Mouse (Mus musculus) liver, embryonic 16.5 days (tissue): Measurements from ENCODE around the gene Guca1b. TPM values are rescaled to one million over a fixed set of nuclear protein-coding genes. Genes with fewer than 3 reads are reported as not detected.
A peak's percentile ranks its signal among the peaks of the same experiment; 100 is the strongest.

Experiments used
- ATAC-seq: fragments of 200-750 bp; cut with Nextera tagmentation; 2 replicates; pipeline ENCODE4 v1.8.0; 2017; ENCODE audit warnings: low read depth, mild to moderate bottlenecking, moderate number of reproducible peaks, moderate library complexity
- H3K27ac ChIP-seq: fragments of 300-500 bp; sonication (generic); 2 replicates; pipeline ENCODE4 v1.5.1; 2014; ENCODE audit warnings: mild to moderate bottlenecking, low read length
- H3K27me3 ChIP-seq: fragments of 300-500 bp; sonication (generic); 2 replicates; pipeline ENCODE4 v1.6.1; 2014; ENCODE audit warnings: low read depth, low read length, mixed read lengths; ENCODE audit not compliant: control insufficient read depth, insufficient read depth
- H3K36me3 ChIP-seq: fragments of 300-500 bp; sonication (generic); 2 replicates; pipeline ENCODE4 v1.6.1; 2014; ENCODE audit warnings: mild to moderate bottlenecking; ENCODE audit not compliant: control insufficient read depth, insufficient read depth
- H3K4me1 ChIP-seq: fragments of 300-500 bp; sonication (generic); 2 replicates; pipeline ENCODE4 v1.6.1; 2014; ENCODE audit warnings: low read depth, low read length, mixed read lengths; ENCODE audit not compliant: control insufficient read depth
- H3K4me2 ChIP-seq: fragments of 300-500 bp; sonication (generic); 2 replicates; pipeline ENCODE4 v1.6.1; 2014; ENCODE audit warnings: low read depth, low read length, mixed read lengths
- H3K4me3 ChIP-seq: fragments of 300-500 bp; sonication (generic); 2 replicates; pipeline ENCODE4 v1.5.1; 2014; ENCODE audit warnings: low read depth, mild to moderate bottlenecking, low read length
- H3K9ac ChIP-seq: fragments of 300-500 bp; sonication (generic); 2 replicates; pipeline ENCODE4 v1.6.1; 2014; ENCODE audit warnings: low read depth, low read length
- H3K9me3 ChIP-seq: fragments of 300-500 bp; sonication (generic); replicated peaks from 2 replicates; pipeline ENCODE4 v1.6.1; 2016; ENCODE audit warnings: low read length; ENCODE audit not compliant: control insufficient read depth
- WGBS: fragments of 180-500 bp; shearing (Covaris S2); extraction: QIAGEN DNeasy Blood & Tissue Kit; methylation state at CpG from one replicate; pipeline ENCODE4 v1.1.7; 2014; ENCODE audit not compliant: insufficient replicate concordance; 5-methylcytosine and 5-hydroxymethylcytosine counted together
- polyA plus RNA-seq: library from polyadenylated mRNA; unstranded; fragments of >200 nt; fragmentation: Nextera tagmentation; extraction: Ambion mirVana; gene quantifications from 2 replicates; pipeline ENCODE4 v1.2.1, GENCODE M21; 2015

Guca1b gene
- polyA plus RNA-seq = 0.14 and 0.39 TPM in 2 replicates

GRCm38 (mm10) chr17:47385145-47385544 is at the start of gene Guca1b:
TSS of gene Guca1b (plus strand) at chr17:47385393.
- no peak for ATAC-seq
- no peaks in the 10 kb centered on the region; the same call in 1 of the 2 replicates for H3K9me3 ChIP-seq
- no peak within 1 kb of the TSS for H3K9ac ChIP-seq
- 42% methylated on average over 10 of the region's 10 CpGs for WGBS
- no peak within 1 kb of the TSS for H3K4me3 ChIP-seq
- no peaks in the 10 kb centered on the region for H3K36me3 ChIP-seq
- H3K4me1 ChIP-seq = no peaks in the 10 kb centered on the region
- no peaks in the 10 kb centered on the region for H3K27me3 ChIP-seq
- no peak within 1 kb of the TSS for H3K4me2 ChIP-seq
- no peak within 1 kb of the TSS for H3K27ac ChIP-seq

DNA sequence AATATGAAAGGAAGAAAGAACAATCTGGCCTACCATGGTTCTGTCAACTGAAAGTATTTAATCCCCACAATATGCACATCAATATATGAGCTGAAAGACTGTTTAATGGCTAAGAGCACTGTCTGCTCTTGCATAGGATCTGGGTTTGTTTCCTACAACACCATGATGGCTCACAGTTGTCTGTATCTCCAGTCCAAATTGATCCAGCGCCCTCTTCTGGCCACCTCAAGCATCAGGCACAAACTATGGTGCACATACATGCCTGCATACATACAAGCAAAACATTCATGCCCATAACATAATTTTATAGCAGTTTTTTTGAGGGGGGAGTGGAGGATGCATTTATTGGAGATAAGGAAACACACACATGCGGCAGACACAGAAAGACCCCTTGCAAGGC is 42.1 kb upstream of the Guca1b start:
- no peak overlapping the region for H3K9ac ChIP-seq
- H3K4me3 ChIP-seq = no peak overlapping the region
- no peaks in the 10 kb centered on the region for H3K36me3 ChIP-seq
- H3K27ac ChIP-seq = no peak overlapping the region
- H3K4me2 ChIP-seq = no peak overlapping the region
- H3K4me1 ChIP-seq = no peaks in the 10 kb centered on the region
- H3K9me3 ChIP-seq = no peaks in the 10 kb centered on the region
- WGBS = 62% methylated on average over 2 of the region's 2 CpGs
- no peaks in the 10 kb centered on the region for H3K27me3 ChIP-seq
- no peak for ATAC-seq

DNA sequence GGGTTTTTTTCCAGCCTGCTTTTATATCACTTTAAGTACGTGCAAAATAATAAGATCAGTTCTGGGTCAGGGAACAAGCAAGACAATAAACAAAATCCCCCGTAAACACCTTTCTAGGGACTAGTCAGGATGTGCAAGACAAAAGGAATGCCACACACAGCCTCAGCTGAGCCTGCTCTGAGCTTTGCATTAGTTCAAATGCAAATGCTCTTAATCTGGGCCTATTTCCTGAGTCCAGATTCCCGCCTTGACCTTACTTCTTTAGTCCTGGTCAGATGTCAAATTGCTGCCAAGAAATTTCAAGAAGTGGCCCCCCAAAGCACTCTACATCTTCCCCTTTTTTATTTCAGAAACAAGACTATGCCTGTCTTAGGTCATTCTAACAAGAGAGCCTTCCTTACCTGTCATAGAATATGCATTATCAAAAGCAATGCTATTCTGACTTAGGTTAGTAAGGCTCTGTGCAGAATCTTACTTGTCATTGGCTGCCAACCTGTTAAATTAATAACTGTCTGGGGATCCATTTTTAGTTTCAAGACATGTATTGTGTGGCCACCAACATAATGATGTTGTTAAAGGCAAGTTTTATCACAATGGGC is 35.4 kb upstream of the Guca1b start:
- Histone ChIP-seq H3K36me3 (0 out of 2 replicates have a peak, but pooled peaks cover 4% of the 10 kb centered on the region), H3K27ac (no peak overlapping the region), H3K9ac (no peak overlapping the region), H3K9me3 (no peaks in the 10 kb centered on the region), H3K4me1 (no peaks in the 10 kb centered on the region), H3K4me2 (no peak overlapping the region), H3K4me3 (no peak overlapping the region), H3K27me3 (no peaks in the 10 kb centered on the region)
- no peak for ATAC-seq
- WGBS = 70% methylated on average over 3 of the region's 3 CpGs

DNA sequence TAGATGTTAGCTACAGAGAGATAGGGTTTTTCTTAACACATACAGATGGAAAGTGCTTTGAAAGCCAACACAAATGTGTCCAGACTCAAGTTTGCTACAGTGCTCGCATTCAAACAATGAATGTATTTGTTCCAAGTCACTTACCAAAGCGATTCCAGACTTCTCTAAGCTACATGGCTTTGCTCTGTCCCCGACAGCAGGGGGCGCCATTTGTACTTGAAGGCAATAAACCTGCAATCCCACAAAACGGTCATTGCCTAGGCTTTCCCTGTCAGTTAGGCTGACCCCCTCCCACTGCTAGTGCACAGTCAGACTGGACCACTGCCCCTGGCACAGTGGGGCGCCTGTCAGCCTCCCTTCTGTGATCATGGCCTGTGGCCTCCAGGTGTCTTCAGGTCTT is 25.2 kb upstream of the Guca1b start:
- no peaks in the 10 kb centered on the region for H3K36me3 ChIP-seq
- 30% methylated on average over 6 of the region's 6 CpGs for WGBS
- no peak overlapping the region for H3K4me2 ChIP-seq
- H3K4me1 ChIP-seq = no peaks in the 10 kb centered on the region
- no peak overlapping the region for H3K27ac ChIP-seq
- H3K9ac ChIP-seq = no peak overlapping the region
- no peak for ATAC-seq
- H3K9me3 ChIP-seq = no peaks in the 10 kb centered on the region
- no peaks in the 10 kb centered on the region for H3K27me3 ChIP-seq
- H3K4me3 ChIP-seq = no peak overlapping the region

- Histone ChIP-seq H3K36me3 (no peaks in the 10 kb centered on the region), H3K9ac (no peak overlapping the region), H3K4me3 (no peak overlapping the region), H3K27ac (no peak overlapping the region), H3K4me2 (no peak overlapping the region), H3K4me1 (no peaks in the 10 kb centered on the region), H3K9me3 (no peaks in the 10 kb centered on the region), H3K27me3 (no peaks in the 10 kb centered on the region)
- 58% methylated on average over 11 of the region's 11 CpGs for WGBS
- ATAC-seq = no peak
Measured at GRCm38 (mm10) chr17:47361343-47361742, 23.9 kb upstream of the Guca1b start.

DNA sequence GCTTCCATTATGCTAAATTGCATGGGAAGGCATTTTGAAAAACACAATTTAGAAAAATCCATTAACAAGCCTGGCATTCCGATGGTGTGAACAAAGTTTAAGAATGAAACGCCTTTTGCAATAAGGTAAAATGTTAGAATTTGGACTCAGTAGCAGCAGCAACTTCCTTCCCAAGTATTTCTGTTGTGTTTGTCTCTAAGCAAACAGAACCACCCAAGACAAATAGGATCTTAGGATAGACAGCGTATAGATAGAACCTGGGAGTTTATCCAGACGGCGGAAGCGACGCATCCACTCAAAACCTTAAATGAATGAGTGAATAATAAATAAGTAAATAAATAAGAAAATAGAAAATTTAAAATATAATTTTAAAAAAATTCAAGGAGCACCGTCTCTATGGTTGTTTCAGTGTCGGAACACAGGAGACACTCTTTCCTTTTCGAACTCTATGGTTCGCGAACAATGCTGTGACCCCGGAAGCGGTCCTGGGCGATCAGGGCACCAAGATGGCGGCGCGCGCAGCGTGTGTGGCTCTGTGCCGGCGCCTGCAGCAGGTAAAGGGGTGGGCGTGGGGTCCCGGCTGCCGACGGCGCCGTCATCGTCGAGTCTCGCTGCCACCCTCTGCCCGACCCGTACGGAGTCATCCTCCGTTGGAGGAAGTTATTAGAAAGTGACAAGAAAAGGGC is 16.6 kb upstream of the Guca1b start, which contains the start of gene Mrps10:
TSS of gene Mrps10 (plus strand) at position 487 of the 686 bp plus-strand sequence.
- H3K4me1 ChIP-seq = peaks cover 5% of the 10 kb centered on the region; the same call in 1 of the 2 replicates
- H3K36me3 ChIP-seq = peaks cover 3% of the 10 kb centered on the region; the same call in 1 of the 2 replicates
- peak within 1 kb of the TSS; percentile 82 for H3K4me3 ChIP-seq
- H3K27ac ChIP-seq = no peak within 1 kb of the TSS
- H3K9ac ChIP-seq = peak within 1 kb of the TSS; percentile 74
- H3K4me2 ChIP-seq = peak within 1 kb of the TSS; percentile 68
- no peaks in the 10 kb centered on the region for H3K9me3 ChIP-seq
- ATAC-seq = peak; percentile 86
- H3K27me3 ChIP-seq = no peaks in the 10 kb centered on the region
- WGBS = 5% methylated on average over 35 of the region's 35 CpGs

DNA sequence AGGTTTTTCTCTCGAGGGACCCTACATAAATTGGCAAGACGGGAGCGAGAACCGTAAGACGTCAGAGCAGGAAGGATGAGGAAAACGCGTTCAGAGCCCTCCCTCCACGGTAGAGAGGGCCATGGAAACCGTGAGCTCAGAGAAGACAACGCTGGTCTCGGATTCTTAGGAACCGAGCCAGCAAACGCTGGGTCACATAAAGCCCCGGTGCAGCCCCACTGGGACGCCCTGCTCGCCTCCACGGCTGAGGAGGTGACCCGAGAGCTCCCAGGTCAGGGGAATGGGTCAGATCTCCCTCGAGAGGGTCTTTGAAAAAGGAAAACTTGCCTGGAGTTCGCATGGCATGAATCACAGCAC is 16.1 kb upstream of the Guca1b start:
- peaks cover 5% of the 10 kb centered on the region; the same call in 1 of the 2 replicates for H3K36me3 ChIP-seq
- peak overlapping the region; percentile 68 for H3K4me2 ChIP-seq
- peak overlapping the region; percentile 82 for H3K4me3 ChIP-seq
- no peaks in the 10 kb centered on the region for H3K9me3 ChIP-seq
- H3K4me1 ChIP-seq = peaks cover 5% of the 10 kb centered on the region; the same call in 1 of the 2 replicates
- WGBS = 2% methylated on average over 20 of the region's 20 CpGs
- H3K9ac ChIP-seq = peak overlapping the region; percentile 74
- no peak overlapping the region for H3K27ac ChIP-seq
- 0 out of 2 replicates have a peak, but pooled peaks have one; percentile 27 for ATAC-seq
- no peaks in the 10 kb centered on the region for H3K27me3 ChIP-seq

DNA sequence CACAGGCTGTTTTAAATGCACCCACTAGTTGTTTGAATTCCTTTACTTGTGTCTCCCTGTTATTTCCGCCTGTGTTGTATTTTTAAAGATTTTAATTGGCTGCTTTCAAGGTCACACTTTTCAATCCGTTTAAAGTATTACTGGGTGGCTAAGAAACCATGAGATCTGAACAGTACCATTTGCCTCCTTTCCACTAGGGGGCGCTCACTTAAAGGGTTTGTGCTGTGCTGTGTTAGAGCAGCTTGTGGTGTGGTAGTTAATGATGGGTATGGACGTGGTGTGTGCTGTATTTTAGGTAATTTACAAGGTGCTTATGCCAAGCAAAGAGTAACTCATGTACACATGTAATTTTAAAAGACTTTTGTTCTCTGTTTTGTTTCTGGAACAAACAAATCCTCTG is 13.7 kb upstream of the Guca1b start:
- H3K27me3 ChIP-seq = no peaks in the 10 kb centered on the region
- ATAC-seq = peak; percentile 58; the same call in 1 of the 2 replicates
- no peak overlapping the region for H3K4me3 ChIP-seq
- no peak overlapping the region for H3K9ac ChIP-seq
- WGBS = 6% methylated on average over 4 of the region's 4 CpGs
- no peaks in the 10 kb centered on the region for H3K9me3 ChIP-seq
- H3K36me3 ChIP-seq = peaks cover 10% of the 10 kb centered on the region; the same call in 1 of the 2 replicates
- H3K27ac ChIP-seq = no peak overlapping the region
- H3K4me1 ChIP-seq = peaks cover 5% of the 10 kb centered on the region; the same call in 1 of the 2 replicates
- H3K4me2 ChIP-seq = no peak overlapping the region

DNA sequence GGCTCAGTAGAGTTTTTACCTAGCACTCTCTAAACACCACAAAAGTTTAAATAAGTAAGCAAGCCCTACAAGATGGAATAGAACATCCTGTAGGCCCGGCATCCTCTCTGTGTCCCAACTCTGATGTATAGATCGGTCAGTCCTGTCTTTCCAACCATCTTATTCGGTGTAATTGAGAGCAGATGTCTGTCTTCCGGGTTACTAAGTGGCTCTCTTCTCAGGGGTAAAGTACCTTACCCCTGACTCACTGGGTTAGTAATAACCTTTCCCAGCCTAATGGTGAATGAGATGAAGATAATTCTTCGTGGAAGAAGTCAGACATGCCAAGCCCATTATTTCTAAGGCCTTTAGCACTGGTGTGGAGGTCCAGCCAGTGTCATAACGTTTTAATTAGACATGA is 11.2 kb upstream of the Guca1b start:
- Histone ChIP-seq H3K36me3 (peaks cover 13% of the 10 kb centered on the region; the same call in 1 of the 2 replicates), H3K4me2 (no peak overlapping the region), H3K27ac (no peak overlapping the region), H3K9me3 (no peaks in the 10 kb centered on the region), H3K4me3 (no peak overlapping the region), H3K9ac (no peak overlapping the region), H3K4me1 (peaks cover 5% of the 10 kb centered on the region; the same call in 1 of the 2 replicates), H3K27me3 (no peaks in the 10 kb centered on the region)
- no peak for ATAC-seq
- 79% methylated on average over 6 of the region's 6 CpGs for WGBS
